Mouse (Mus musculus) spleen, adult 2 months (tissue): ENCODE measurements at regions not wholly inside any gene's neighbourhood (a gene's known extent, or its start where the extent isn't known, plus 50 kb on each side); places are given as distances from the start of the nearest gene placed in this dataset.

Experiments
- DNase-seq, 2 experiments: peaks; one replicate each; pipeline versions ENCODE4 v3.0.0 to v3.0.0-alpha.2; 2012 to 2021; ENCODE audit warnings: low spot score in 2 of 2, low read depth in 1 of 2
- H3K27ac ChIP-seq: fragments of 200-500 bp; 2 replicates; pipeline ENCODE4 v1.5.1; 2012; ENCODE audit warnings: low read length, inconsistent platforms; ENCODE audit not compliant: insufficient read depth
- H3K27me3 ChIP-seq: fragments of 200-500 bp; 2 replicates; pipeline ENCODE4 v1.6.1; 2012; ENCODE audit warnings: mild to moderate bottlenecking, moderate library complexity, low read length, inconsistent platforms; ENCODE audit not compliant: control insufficient read depth, insufficient read depth
- H3K36me3 ChIP-seq: fragments of 200-500 bp; 2 replicates; pipeline ENCODE4 v1.6.1; 2012; ENCODE audit warnings: mild to moderate bottlenecking, low read length, inconsistent platforms; ENCODE audit not compliant: control insufficient read depth, insufficient read depth
- H3K4me1 ChIP-seq: fragments of 200-500 bp; 2 replicates; pipeline ENCODE4 v1.6.1; 2011; ENCODE audit warnings: inconsistent platforms; ENCODE audit not compliant: control insufficient read depth, insufficient read depth, insufficient read length
- H3K4me3 ChIP-seq: fragments of 200-500 bp; 2 replicates; pipeline ENCODE4 v1.5.1; 2011; ENCODE audit warnings: mild to moderate bottlenecking, inconsistent platforms; ENCODE audit not compliant: insufficient read depth, insufficient read length; ENCODE audit errors: extremely low read depth
- CTCF ChIP-seq: fragments of 200-500 bp; IDR thresholded peaks from 2 replicates; pipeline ENCODE4 v1.5.1; 2011; ENCODE audit warnings: mild to moderate bottlenecking, inconsistent platforms; ENCODE audit not compliant: insufficient read depth, insufficient read length, insufficient replicate concordance; ENCODE audit errors: extremely low read depth
- POLR2A ChIP-seq: fragments of 200-500 bp; IDR thresholded peaks from 2 replicates; pipeline ENCODE4 v1.6.1; 2011; ENCODE audit warnings: low read depth, low read length, inconsistent platforms
- WGBS: fragments of 180-500 bp; shearing (Covaris S2); methylation state at CpG from one replicate; pipeline ENCODE4 v1.1.7; 2018; 5-methylcytosine and 5-hydroxymethylcytosine counted together

- TF ChIP-seq POLR2A (no peak), CTCF (no peak)
- 82% methylated on average over 4 of the region's 4 CpGs for WGBS
These were observed 1037.3 kb downstream of the Slc22a22 start for GRCm38 (mm10) chr15:56440171-56440570.

GRCm38 (mm10) chr15:56438370-56438769, 1039.1 kb downstream of the Slc22a22 start:
- H3K4me1 ChIP-seq = no peaks in the 10 kb centered on the region
- TF ChIP-seq CTCF (no peak), POLR2A (no peak)
- no peaks in the 10 kb centered on the region for H3K27me3 ChIP-seq
- no peak overlapping the region for H3K27ac ChIP-seq
- no peak overlapping the region for H3K4me3 ChIP-seq
- no peaks in the 10 kb centered on the region for H3K36me3 ChIP-seq
- DNase-seq = no peak
- 62% methylated on average over 2 of the region's 2 CpGs for WGBS

More at GRCm38 (mm10) chr15:56440171-56440570, 1037.3 kb downstream of the Slc22a22 start:
- Histone ChIP-seq H3K27ac (no peak overlapping the region), H3K36me3 (no peaks in the 10 kb centered on the region), H3K4me1 (no peaks in the 10 kb centered on the region), H3K27me3 (no peaks in the 10 kb centered on the region), H3K4me3 (no peak overlapping the region)
- no peak for DNase-seq

GRCm38 (mm10) chr15:56436131-56436530, 1041.3 kb downstream of the Slc22a22 start:
- 78% methylated on average over 6 of the region's 6 CpGs for WGBS
- Histone ChIP-seq H3K4me3 (no peak overlapping the region; the same call in 1 of the 2 replicates), H3K27me3 (no peaks in the 10 kb centered on the region), H3K36me3 (no peaks in the 10 kb centered on the region), H3K27ac (no peak overlapping the region), H3K4me1 (no peaks in the 10 kb centered on the region)
- no peak for DNase-seq
- TF ChIP-seq CTCF = no peak
- TF ChIP-seq POLR2A = no peak

GRCm38 (mm10) chr15:56425986-56426385, 1051.4 kb downstream of the Slc22a22 start:
- Histone ChIP-seq H3K4me3 (no peak overlapping the region), H3K27ac (no peak overlapping the region), H3K36me3 (no peaks in the 10 kb centered on the region), H3K4me1 (no peaks in the 10 kb centered on the region), H3K27me3 (no peaks in the 10 kb centered on the region)
- TF ChIP-seq CTCF (no peak), POLR2A (no peak)
- no peak for DNase-seq
- whole genome bisulfite sequencing = 63% methylated on average over 4 of the region's 4 CpGs

GRCm38 (mm10) chr15:56420681-56421080, 1056.7 kb downstream of the Slc22a22 start:
- TF ChIP-seq CTCF (no peak), POLR2A (no peak)

GRCm38 (mm10) chr15:56391982-56392381, 1085.4 kb downstream of the Slc22a22 start:
- TF ChIP-seq CTCF (no peak), POLR2A (no peak)
- Histone ChIP-seq H3K4me3 (no peak overlapping the region), H3K27ac (no peak overlapping the region), H3K36me3 (no peaks in the 10 kb centered on the region), H3K4me1 (no peaks in the 10 kb centered on the region), H3K27me3 (no peaks in the 10 kb centered on the region)
- no peak for DNase-seq

More at GRCm38 (mm10) chr15:56420681-56421080, 1056.7 kb downstream of the Slc22a22 start:
- DNase-seq = no peak
- Histone ChIP-seq H3K27ac (no peak overlapping the region), H3K4me1 (no peaks in the 10 kb centered on the region), H3K4me3 (no peak overlapping the region), H3K27me3 (no peaks in the 10 kb centered on the region), H3K36me3 (no peaks in the 10 kb centered on the region)
- WGBS = 69% methylated on average over 1 of the region's 1 CpGs

GRCm38 (mm10) chr15:56378511-56378910, 1098.9 kb downstream of the Slc22a22 start:
- no peaks in the 10 kb centered on the region for H3K27me3 ChIP-seq
- H3K36me3 ChIP-seq = no peaks in the 10 kb centered on the region
- DNase-seq = no peak
- H3K4me1 ChIP-seq = no peaks in the 10 kb centered on the region
- no peak overlapping the region for H3K27ac ChIP-seq
- H3K4me3 ChIP-seq = no peak overlapping the region
- 85% methylated on average over 1 of the region's 1 CpGs for WGBS
- TF ChIP-seq POLR2A (no peak), CTCF (no peak)

- Histone ChIP-seq H3K27ac (no peak overlapping the region), H3K4me3 (no peak overlapping the region), H3K36me3 (no peaks in the 10 kb centered on the region), H3K4me1 (no peaks in the 10 kb centered on the region), H3K27me3 (no peaks in the 10 kb centered on the region)
- TF ChIP-seq CTCF = no peak
- TF ChIP-seq POLR2A = no peak
- WGBS = 70% methylated on average over 5 of the region's 5 CpGs
- no peak for DNase-seq
These were observed 1126.5 kb downstream of the Slc22a22 start for GRCm38 (mm10) chr15:56350903-56351302.
